Mouse (Mus musculus) urinary bladder, postnatal 36 days (tissue): ENCODE results near the gene Sipa1l1.

Experiments
- DNase-seq, 2 experiments: peaks; one replicate each; pipeline ENCODE4 v3.0.0; 2022; ENCODE audit warnings: low spot score in 2 of 2, mixed read lengths in 1 of 2

The Sipa1l1 gene

GRCm38 (mm10) chr12:82168820-82169533 lies at the start of gene Sipa1l1:
Sipa1l1 (plus strand) TSS chr12:82169320.
- DNase-seq = peak; percentile 85 to 95

DNA sequence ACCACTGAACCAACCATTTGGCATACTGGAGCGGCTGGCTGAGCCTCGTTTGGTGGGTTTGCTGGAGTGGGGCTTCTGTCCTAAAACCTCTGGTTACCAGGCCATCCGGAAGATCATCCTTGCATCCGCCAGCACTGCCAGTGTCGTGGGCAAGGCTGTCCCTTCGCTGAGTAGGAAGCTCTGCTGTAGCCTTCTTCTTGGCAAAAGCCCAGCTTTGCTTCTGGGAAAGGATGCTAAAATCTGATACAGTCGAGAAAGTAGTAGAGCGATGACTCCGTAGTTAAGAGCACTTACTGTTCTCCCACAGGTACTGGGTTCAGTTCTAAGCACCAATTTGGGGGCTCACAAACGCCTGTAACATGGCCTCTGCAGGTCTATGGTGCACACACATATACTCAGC lies 47.2 kb upstream of the Sipa1l1 start:
- DNase-seq = no peak

GRCm38 (mm10) chr12:82122450-82123249 lies 46.5 kb upstream of the Sipa1l1 start:
- DNase-seq = peak; percentile 13 to 26

DNA sequence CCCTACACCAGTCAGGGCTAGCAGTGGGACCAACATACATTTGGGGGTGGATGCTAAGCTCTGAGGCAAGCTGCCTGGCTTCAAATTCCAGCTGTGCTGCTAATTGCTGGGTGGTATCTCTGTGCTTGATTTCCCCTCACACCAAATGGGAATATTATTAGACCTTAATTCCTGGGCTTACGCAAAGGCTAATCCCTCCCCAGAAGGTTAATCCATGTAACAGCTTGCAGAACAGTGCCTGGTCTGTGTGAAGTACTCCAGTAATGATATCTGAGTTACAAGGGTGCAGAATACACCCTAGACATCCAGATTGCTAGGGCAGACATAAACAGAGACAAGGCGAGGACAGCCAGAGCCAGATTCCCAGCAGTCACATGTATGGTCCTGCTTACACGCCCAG lies 42.3 kb upstream of the Sipa1l1 start:
- DNase-seq = no peak

GRCm38 (mm10) chr12:82139234-82140166 lies 29.6 kb upstream of the Sipa1l1 start:
- DNase-seq = no peak

DNA sequence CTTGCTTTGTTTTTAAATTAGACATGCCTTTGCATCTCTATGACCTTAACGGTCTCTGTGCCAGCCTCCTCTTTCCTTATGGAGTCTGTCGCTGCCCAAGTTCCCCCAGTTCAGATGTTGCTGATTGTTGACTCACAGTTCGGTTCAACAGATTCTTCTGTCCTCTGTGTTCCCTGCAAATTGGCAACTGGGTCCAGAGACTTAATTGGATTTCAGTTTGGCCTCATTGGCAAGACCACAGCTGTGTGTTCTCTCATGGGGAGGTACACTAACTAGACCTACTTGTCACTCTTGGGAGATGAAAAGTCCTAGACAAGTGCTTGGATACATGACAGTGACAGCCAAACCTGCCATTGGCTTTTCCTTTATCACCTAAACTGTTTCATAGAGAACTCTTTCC lies 25.7 kb upstream of the Sipa1l1 start:
- no peak for DNase-seq

DNA sequence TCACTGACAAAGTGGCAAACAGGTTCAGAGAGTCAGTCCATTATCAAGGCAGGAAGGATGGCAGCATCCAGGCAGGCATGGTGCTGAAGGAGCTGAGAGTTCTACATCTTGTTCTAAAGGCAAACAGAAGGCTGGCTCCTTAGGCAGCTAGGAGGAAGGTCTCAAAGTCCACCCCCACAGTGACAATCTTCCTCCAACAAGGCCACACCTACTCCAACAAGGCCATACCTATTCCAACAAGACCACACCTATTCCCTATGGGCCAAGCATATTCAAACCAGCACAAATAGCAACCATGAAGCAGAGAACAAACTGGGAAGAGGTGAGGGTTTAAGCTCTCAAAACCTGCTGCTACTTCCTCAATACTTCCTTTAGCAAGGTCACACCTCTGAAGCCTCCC lies 23.9 kb upstream of the Sipa1l1 start:
- no peak for DNase-seq

DNA sequence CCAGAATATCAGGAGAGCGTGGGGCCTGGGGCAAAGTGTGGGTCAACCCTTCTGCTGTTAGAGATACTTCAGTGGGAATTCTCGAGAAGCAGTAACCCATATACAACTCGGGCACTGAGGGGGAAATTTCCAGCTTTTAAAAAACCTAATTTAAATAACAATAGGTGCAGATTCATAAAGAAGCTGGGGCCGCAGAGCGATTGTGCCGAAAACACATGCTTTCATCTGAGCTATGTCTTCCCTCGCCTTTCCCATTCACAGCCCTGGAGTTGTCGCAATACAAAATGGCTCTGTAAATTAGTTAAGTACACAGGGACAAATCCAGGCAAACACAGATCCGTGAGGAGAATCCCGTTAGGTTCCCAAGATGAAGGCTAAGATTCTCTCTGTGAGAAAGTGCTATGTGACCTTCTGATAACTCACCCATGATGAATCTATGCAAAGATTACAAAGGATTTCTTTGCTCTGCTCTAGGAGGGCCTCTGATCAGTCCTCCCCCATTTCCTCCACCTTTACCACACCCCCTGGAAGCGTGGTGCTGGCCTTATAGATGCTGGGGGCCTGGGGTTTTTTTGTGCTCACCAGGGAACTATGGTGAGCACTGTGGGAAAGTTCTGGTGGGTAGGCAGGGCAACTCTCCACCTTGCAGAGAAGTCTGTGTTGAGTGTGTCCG lies 22.0 kb upstream of the Sipa1l1 start:
- DNase-seq = no peak

DNA sequence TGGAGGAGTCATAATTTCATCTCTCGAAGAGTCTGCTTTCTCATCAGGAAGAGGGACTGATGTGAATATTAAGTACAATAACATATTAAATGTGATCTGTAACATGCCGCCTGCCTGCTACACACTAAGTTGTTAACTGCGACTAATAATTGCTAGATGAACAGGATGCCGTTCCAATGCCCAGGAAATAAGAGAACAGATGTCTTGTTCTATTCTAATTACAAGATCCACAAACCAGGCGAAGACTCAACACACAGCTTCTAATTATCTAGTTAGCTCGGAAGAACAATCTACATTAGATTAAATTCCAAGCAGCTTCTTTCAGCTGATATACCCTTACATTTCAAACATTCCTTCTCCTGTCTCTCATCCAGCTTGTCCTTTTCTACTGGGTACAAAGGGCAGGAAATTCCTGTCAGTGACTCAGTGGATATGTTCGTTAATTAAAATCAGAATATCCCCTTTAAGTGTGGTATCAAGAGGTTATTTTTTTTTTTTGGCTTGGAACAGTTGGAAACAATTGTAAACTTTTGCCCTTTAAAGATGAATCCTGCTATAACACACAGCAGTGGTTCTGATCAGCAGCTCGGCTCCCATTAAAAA lies 20.7 kb upstream of the Sipa1l1 start:
- no peak for DNase-seq

DNA sequence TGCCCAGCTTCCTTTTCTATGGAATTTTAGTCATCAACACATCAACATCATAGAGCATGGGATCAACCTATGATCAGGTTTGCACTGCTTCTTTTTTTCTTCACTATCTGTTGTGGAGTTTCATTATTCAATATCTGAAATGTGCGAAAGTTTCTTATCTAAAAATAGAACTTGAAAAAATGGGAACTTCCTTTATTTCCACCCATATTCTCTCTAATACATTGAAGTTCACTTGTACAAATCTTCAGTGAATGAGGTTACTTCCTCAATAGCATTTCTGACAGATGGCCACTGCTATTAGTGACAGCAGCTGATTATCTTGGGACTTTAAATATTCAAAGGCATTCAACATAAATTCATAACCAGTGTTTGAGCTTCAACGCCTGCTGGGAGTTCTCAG lies 18.1 kb upstream of the Sipa1l1 start:
- DNase-seq = no peak

DNA sequence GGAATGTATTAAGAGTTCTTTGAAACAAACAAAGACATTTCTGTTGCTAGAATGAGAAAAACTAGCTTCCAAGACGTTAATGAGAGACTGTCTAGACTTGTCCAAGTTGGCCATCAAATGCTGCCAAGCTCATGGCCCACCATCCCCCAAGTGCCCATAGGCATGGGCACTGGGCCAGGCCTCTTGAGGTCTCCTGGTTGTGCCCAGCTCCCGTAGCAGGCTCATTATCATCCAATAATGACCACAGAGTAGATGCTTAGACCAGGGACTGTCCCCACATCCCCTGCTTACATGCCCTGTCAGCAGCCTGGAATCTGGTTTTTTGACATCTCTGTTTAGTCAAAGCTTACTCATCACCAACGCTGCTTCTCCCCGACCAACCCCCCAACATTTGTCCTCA lies 14.6 kb upstream of the Sipa1l1 start:
- DNase-seq = no peak

- DNase-seq = no peak
These were observed 10.6 kb upstream of the Sipa1l1 start for GRCm38 (mm10) chr12:82158516-82158915.

DNA sequence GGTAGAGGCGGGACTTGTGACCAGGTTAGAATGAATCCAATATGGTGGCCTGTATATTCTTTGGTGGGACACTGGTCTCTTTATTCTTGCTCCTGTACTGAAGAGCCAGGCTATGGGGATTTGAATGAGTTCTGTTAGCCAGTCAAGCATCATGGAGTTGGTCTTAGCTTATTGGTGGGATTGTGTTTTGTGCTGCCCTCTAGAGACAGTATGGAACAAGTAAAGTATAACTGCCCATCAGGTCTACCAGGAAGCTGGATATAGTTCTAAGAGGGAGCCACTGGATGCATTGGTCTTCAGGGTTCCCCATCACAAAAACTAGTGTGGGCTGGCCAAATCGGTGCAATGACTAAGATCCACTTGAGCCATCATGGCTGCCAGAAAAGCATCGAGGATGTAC lies 9.7 kb upstream of the Sipa1l1 start:
- no peak for DNase-seq

DNA sequence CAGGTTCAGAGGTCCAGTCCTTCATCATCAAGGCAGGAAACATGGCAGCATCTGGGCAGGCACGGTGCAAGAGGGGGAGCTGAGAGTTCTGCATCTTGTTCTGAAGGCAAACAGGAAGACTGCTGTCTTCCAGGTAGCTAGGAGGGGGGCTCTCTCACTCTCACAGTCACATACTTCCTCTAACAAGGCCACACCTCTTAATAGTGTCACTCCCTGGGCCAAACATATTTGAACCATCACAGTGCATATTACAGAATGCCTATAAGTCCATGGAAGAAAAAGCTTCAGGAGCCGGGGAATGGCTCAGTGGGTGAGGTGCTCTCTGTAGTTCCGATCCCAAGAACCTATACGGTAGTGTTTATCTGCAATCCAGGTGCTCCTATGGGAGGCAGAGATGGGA lies 3.5 kb upstream of the Sipa1l1 start:
- DNase-seq = no peak

DNA sequence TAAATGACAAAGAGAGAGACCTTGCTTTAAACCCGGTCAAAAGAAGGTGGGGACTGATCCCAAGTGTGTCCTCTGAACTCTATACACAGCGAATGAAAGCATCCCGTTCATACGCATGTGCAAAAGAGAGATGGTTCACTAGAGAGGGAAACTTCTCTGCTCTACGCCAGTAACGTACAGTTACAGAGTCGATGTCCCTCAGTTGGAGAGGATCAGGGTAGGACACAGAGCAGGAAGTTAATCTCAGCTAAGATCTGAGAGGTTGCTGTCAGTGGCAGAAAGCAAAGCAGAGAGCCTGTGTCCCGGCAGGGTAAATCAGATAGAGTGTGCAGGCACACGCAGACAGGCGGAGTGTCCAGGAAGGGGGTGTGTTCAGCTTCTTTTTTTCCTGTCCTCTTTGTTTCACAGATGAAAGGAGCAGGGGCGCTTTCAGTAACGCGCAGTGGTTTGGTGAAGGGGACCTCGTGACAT lies 3.0 kb upstream of the Sipa1l1 start:
- DNase-seq = no peak

- peak; percentile 60 to 65 for DNase-seq
These were observed 681 bp downstream of the Sipa1l1 start for GRCm38 (mm10) chr12:82169571-82170431.

- peak; percentile 22 to 37 for DNase-seq
These were observed 1.6 kb downstream of the Sipa1l1 start for GRCm38 (mm10) chr12:82170461-82171279.

- peak; percentile 41 to 61 for DNase-seq
These were observed 2.5 kb downstream of the Sipa1l1 start for GRCm38 (mm10) chr12:82171591-82171990.

DNA sequence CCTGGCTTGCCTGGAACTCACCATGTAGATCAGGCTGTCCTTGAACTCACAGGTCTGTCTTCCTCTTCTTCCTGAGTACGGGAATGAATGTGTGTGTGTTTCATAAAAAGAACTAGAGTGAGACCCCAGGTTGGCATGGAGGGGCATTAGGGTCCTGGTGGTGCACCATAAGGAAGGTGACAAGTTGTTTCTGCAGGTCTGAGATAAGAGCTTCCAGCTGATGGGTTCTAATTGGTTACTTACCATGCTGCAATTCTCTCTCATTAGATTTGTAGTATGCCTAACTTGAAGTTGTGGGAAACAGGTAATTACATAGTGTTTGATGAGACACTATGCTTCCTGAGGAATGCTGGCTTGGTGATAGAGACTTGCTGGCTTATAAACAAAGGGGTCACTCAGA lies 4.5 kb downstream of the Sipa1l1 start:
- DNase-seq = no peak
